Mouse (Mus musculus): ENCODE results near the gene Tns2. TPM values are rescaled to one million over a fixed set of nuclear protein-coding genes. Genes with fewer than 3 reads are reported as not detected.
"Not testable (repeated sequence)": the region's sequence is repeated elsewhere in the genome, so short reads cannot be mapped to it uniquely, and the experiment has no call there.

Gene Tns2
- polyA plus RNA-seq, 1 experiment from 2014 or later = 13.0 TPM

DNA sequence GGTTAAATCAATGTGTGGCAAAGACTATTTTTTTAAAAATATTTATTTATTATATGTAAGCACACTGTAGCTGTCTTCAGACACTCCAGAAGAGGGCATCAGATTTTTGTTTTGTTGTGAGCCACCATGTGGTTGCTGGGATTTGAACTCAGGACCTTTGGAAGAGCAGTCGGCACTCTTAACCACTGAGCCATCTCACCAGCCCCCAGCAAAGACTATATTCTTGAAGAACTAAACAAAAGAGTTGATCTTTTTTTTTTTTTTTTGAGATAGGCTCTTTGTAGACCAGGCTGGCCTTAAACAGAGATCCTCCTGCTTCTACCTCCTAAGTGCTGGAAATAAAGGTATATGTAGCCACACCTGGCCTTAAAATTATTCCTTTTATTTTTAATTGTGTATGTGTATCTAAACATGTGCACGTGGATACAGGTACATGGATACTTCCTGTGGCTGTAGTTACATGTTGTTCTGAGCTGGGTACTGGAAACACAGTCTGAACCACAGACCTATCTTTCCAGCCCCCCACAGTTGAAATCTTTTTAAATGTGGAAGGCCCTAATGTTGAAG is 23.0 kb upstream of the Tns2 start:
- H3K4me2 ChIP-seq (replicated peaks) = no peak overlapping the region
- WGBS = 86% methylated on average over 2 of the region's 2 CpGs
- ATAC-seq (ENCODE audit: low FRiP score, low read depth) = no peak
- H3K36me3 ChIP-seq = peaks cover 4% of the 10 kb centered on the region
- H3K4me3 ChIP-seq = no peak overlapping the region
- no peak overlapping the region for H3K27ac ChIP-seq
- no peaks in the 10 kb centered on the region for H3K9me3 ChIP-seq
- H3K9ac ChIP-seq = no peak overlapping the region
- H3K4me1 ChIP-seq = peaks cover 20% of the 10 kb centered on the region
- no peaks in the 10 kb centered on the region for H3K27me3 ChIP-seq (replicated peaks)

DNA sequence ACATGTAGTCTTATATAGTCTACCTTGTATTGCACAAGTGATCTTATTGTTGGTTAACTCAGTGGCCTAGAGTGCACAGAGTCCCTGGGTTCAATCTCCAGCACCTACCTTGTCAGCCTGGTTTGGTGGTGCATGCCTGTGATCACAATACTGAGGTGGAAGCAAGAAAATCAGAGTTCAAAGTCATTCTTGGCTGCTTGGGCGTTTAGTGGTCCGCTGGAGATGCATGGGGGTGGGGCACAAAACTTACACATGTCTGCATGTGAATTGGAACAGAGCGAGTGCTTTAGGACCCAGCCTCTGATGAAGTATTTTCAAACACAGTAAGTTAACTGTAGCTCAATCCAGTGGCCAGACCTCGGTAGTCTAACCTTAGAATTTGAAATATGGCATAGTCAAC is 21.0 kb upstream of the Tns2 start:
- Histone ChIP-seq H3K9ac (no peak overlapping the region), H3K4me2 (replicated peaks) (no peak overlapping the region), H3K27me3 (replicated peaks) (no peaks in the 10 kb centered on the region), H3K4me3 (no peak overlapping the region), H3K4me1 (peaks cover 16% of the 10 kb centered on the region), H3K9me3 (no peaks in the 10 kb centered on the region), H3K27ac (no peak overlapping the region), H3K36me3 (peaks cover 22% of the 10 kb centered on the region)
- WGBS = 82% methylated on average over 4 of the region's 4 CpGs
- ATAC-seq (ENCODE audit: low FRiP score, low read depth) = no peak

DNA sequence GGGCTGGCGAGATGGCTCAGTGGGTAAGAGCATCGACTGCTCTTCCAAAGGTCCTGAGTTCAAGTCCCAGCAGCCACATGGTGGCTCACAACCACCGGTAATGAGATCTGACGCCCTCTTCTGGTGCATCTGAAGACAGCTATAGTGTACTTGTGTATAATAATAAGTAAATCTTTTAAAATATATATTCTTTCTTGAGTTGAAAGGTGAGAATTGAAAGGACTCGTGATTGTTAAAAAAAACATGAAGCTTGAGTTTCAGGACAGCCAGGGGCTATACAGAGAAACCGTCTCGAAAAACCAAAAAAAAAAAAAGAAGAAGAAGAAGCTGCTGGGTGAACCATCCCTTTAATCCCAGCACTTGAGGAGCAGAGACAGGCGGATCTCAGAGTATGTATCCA is 20.3 kb upstream of the Tns2 start:
- not testable (repeated sequence) for H3K4me3 ChIP-seq; H3K9me3 ChIP-seq; ATAC-seq (ENCODE audit: low FRiP score, low read depth); H3K9ac ChIP-seq; H3K4me2 ChIP-seq (replicated peaks); H3K27me3 ChIP-seq (replicated peaks); H3K27ac ChIP-seq
- Histone ChIP-seq H3K4me1 (peaks cover 10% of the 10 kb centered on the region), H3K36me3 (peaks cover 29% of the 10 kb centered on the region)
- 86% methylated on average over 8 of the region's 8 CpGs for WGBS

DNA sequence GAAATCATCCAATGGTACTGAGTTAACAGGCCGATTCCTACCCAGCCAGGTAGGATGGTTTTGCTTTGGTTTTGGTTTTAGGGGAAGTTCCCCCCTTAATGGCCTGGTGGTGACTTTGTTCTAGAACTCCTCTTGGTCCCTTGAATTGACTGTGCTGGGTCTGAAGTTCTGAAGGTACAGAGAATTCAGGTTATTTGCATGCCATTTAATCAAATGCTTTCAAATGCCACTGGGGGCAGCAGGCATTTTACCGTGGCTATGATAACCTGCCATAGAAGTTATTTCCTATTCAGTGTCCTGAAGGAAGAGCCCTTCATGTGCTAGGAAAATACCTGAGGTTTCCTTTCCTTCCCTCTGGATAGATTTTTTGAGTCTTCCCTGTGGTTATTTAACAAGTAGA is 19.8 kb upstream of the Tns2 start:
- Histone ChIP-seq H3K36me3 (peaks cover 32% of the 10 kb centered on the region), H3K4me1 (peaks cover 5% of the 10 kb centered on the region), H3K27me3 (replicated peaks) (no peaks in the 10 kb centered on the region), H3K27ac (no peak overlapping the region), H3K4me2 (replicated peaks) (no peak overlapping the region), H3K4me3 (no peak overlapping the region), H3K9me3 (no peaks in the 10 kb centered on the region), H3K9ac (no peak overlapping the region)
- ATAC-seq (ENCODE audit: low FRiP score, low read depth) = no peak
- 79% methylated on average over 2 of the region's 2 CpGs for WGBS

DNA sequence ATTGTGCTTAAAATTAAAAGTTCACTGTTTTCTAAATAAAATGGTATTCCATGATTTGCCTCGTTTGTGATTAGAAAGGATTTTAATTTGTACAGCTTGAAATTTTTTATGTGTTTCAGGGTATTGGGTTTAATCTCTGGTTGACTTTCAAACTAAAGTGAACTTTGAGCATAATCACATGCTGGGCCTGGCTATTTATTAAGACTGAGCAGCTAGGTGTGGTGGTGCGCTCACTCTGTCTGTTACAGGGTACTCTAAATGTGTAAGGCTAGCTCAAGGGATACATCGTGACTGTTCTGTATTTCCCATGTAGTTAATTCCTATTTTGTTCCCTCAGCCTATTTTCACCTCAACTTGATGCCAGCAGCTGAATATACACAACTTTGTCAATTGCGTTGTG is 18.1 kb upstream of the Tns2 start:
- Histone ChIP-seq H3K9me3 (no peaks in the 10 kb centered on the region), H3K4me1 (no peaks in the 10 kb centered on the region), H3K4me2 (replicated peaks) (no peak overlapping the region), H3K27me3 (replicated peaks) (no peaks in the 10 kb centered on the region), H3K27ac (no peak overlapping the region), H3K9ac (no peak overlapping the region), H3K36me3 (peaks cover 48% of the 10 kb centered on the region), H3K4me3 (no peak overlapping the region)
- 93% methylated on average over 4 of the region's 4 CpGs for WGBS
- no peak for ATAC-seq (ENCODE audit: low FRiP score, low read depth)

DNA sequence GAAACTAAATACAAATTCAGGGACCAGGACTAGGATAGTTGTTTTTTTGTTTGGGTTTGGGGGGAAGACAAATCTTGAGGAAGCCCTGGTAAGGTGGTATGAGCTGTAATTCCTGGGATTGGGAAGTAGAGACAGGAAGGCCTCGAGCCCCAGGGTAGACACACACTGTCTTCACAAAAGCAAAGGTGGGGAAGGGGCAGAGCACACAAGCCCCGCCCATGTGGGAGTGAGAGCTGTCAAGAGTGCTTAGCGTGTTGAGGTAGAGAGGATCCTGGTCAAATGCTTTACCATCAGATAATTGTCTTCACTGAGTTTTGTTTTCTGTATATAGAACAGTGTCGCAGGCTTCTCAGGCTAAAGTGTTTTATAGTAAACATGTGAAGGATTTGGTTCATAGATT is 17.2 kb upstream of the Tns2 start:
- WGBS = 93% methylated on average over 4 of the region's 4 CpGs
- Histone ChIP-seq H3K36me3 (peaks cover 57% of the 10 kb centered on the region), H3K4me3 (no peak overlapping the region), H3K27me3 (replicated peaks) (no peaks in the 10 kb centered on the region), H3K9me3 (no peaks in the 10 kb centered on the region), H3K27ac (no peak overlapping the region), H3K4me2 (replicated peaks) (no peak overlapping the region), H3K4me1 (no peaks in the 10 kb centered on the region), H3K9ac (no peak overlapping the region)
- no peak for ATAC-seq (ENCODE audit: low FRiP score, low read depth)

DNA sequence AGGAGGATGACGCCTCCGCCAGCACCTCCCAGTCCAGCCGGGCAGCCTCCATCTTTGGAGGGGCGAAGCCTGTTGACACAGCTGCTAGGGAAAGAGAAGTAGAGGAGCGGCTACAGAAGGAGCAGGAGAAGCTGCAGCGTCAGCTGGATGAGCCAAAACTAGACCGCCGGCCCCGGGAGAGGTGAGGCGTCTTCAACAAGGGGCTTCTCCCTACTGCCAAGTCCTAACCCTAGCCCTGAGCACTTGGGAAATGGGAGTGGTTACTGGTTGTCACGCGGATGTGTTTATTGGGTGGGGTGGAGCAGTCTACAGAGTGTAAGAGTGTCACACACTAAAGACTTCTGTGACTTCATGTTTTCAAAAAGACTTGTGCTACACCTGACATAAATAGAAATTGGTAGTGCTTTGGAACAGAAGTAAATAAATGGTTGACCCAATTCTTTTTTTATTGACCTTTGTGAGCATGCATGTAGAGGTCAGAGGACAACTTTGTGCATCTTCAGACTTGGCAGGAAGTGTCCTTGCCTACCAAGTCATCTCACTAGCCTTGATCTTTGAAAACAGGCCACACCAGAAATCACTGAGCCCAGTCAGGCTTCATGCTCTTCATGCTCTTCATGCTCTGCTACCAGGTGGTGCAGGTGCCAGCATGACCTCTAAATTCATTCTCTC is 10.2 kb upstream of the Tns2 start:
- ATAC-seq (ENCODE audit: low FRiP score, low read depth) = no peak
- Histone ChIP-seq H3K4me3 (no peak overlapping the region), H3K27me3 (replicated peaks) (no peaks in the 10 kb centered on the region), H3K27ac (no peak overlapping the region), H3K36me3 (peaks cover 98% of the 10 kb centered on the region), H3K9me3 (no peaks in the 10 kb centered on the region), H3K9ac (no peak overlapping the region), H3K4me1 (no peaks in the 10 kb centered on the region), H3K4me2 (replicated peaks) (no peak overlapping the region)
- 77% methylated on average over 12 of the region's 12 CpGs for WGBS

DNA sequence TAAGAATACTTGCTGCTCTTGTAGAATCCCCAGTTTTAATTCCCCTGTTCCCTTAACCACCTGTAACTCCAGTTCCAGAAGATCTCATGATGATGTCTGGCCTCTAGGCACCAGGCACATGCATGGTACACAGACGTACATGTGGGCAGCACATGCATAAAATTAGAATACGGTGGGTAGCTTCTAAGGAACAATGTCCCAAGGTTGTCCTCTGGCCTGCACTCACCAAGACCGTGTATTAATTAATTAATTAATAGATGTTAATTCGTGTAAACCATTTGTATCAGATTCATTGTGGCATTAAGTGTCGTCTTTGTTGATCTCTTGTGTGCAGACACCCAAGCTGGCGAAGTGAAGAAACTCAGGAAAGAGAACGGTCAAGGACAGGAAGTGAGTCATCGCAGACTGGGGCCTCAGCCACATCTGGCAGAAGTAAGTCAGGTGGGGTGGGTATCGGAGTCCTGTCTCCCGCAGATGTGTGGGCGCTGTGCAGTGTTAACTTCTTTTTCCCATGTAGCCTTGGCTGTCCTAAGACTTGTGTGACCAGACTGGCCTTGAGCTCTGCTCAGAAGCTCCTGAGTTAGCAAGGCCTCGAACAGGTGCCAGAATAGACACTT is 9.0 kb upstream of the Tns2 start:
- Histone ChIP-seq H3K9ac (no peak overlapping the region), H3K4me1 (no peaks in the 10 kb centered on the region), H3K27me3 (replicated peaks) (no peaks in the 10 kb centered on the region), H3K9me3 (no peaks in the 10 kb centered on the region), H3K4me2 (replicated peaks) (no peak overlapping the region), H3K4me3 (no peak overlapping the region), H3K27ac (no peak overlapping the region), H3K36me3 (peaks cover 99% of the 10 kb centered on the region)
- WGBS = 88% methylated on average over 12 of the region's 12 CpGs
- no peak for ATAC-seq (ENCODE audit: low FRiP score, low read depth)

DNA sequence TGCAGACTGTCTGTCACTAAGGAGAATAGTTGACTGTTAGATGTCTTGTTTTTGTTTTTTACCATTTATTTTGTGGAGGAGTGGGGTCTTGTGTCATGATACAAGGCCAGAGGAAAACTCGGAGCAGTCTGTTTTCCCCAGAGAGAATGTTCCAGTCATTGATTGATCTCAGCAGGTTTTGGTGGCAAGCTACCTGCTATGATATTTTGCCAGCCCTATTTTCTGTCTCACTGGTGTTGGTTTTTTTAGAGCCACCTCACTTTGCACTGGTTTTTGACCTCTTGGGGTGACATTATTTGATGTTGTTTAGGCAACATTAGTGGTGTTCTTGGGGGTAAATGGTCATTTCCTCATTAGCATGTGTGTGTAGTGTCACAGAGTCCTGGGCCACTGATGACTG is 8.5 kb upstream of the Tns2 start:
- no peak for ATAC-seq (ENCODE audit: low FRiP score, low read depth)
- 91% methylated on average over 1 of the region's 1 CpGs for WGBS
- Histone ChIP-seq H3K9me3 (no peaks in the 10 kb centered on the region), H3K27me3 (replicated peaks) (no peaks in the 10 kb centered on the region), H3K4me1 (no peaks in the 10 kb centered on the region), H3K4me2 (replicated peaks) (no peak overlapping the region), H3K36me3 (peaks cover 100% of the 10 kb centered on the region), H3K27ac (no peak overlapping the region), H3K4me3 (no peak overlapping the region), H3K9ac (no peak overlapping the region)

DNA sequence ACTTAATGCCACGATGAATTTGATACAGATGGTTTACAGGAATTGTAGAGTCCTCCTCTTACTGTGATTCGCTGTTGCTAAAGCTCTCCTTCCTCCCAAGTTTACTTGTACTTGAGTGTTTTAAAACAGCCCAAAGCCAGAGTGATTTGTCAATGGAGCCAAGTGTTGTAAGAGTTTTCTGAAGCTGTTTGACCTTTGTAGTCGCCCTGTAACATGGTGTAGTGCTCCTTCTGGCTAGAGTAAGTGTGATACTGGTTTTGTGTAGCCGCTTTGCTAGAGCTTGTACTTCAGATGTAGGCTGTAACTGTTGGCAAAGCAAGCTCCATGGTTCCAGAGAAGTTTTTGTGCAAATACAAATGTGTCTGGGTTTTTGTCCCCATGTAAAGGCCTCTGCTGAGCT is 8.0 kb upstream of the Tns2 start:
- 91% methylated on average over 4 of the region's 4 CpGs for WGBS
- no peak for ATAC-seq (ENCODE audit: low FRiP score, low read depth)
- Histone ChIP-seq H3K4me3 (no peak overlapping the region), H3K9me3 (no peaks in the 10 kb centered on the region), H3K27ac (no peak overlapping the region), H3K9ac (no peak overlapping the region), H3K4me2 (replicated peaks) (no peak overlapping the region), H3K27me3 (replicated peaks) (no peaks in the 10 kb centered on the region), H3K36me3 (peaks cover 98% of the 10 kb centered on the region), H3K4me1 (no peaks in the 10 kb centered on the region)

DNA sequence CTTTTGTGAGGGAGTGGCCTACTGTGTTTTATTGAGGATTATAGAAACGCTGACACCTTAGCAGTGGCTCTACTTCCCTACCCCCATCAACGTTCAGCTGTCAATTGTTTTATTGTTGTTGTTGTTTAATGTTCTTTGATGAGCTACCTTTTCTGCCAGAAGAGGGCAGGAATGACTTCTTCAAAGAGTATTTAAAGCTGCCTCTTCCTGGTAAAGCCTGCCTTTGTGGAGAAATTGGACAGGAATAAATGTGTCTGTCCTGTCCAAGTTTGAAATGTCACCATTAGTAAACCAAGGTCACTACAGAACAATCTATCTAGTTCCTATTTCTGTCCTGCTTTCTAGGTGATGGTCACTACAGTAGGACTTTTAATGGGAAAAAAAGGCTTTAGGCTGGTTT is 6.1 kb upstream of the Tns2 start:
- Histone ChIP-seq H3K36me3 (peaks cover 89% of the 10 kb centered on the region), H3K9me3 (no peaks in the 10 kb centered on the region), H3K27ac (no peak overlapping the region), H3K4me2 (replicated peaks) (no peak overlapping the region), H3K4me3 (no peak overlapping the region), H3K9ac (no peak overlapping the region), H3K4me1 (peaks cover 3% of the 10 kb centered on the region), H3K27me3 (replicated peaks) (no peaks in the 10 kb centered on the region; the same call in 1 of the 2 replicates)
- no peak for ATAC-seq (ENCODE audit: low FRiP score, low read depth)
- WGBS = 20% methylated on average over 2 of the region's 2 CpGs

DNA sequence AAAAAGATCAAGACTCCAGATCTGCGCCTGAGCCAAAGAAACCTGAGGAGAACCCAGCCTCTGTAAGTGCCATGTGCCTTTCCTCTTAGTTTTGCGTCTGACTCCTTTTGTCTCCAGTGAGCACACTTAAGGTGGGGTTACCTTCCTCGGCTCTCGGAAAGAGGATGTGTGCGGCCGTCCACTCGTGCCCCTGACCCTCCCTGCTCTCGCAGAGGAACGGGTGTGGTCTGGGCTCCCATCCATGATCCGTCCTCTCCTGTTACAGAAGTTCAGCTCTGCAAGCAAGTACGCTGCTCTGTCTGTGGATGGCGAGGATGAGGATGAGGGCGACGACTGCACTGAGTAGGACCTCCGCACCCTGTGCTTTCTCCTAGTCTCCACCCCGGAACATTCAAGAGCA is 5.2 kb upstream of the Tns2 start:
- WGBS = 89% methylated on average over 16 of the region's 16 CpGs
- Histone ChIP-seq H3K4me1 (peaks cover 10% of the 10 kb centered on the region), H3K36me3 (peaks cover 81% of the 10 kb centered on the region), H3K9ac (no peak overlapping the region), H3K4me2 (replicated peaks) (no peak overlapping the region), H3K27ac (no peak overlapping the region), H3K9me3 (no peaks in the 10 kb centered on the region), H3K4me3 (no peak overlapping the region), H3K27me3 (replicated peaks) (no peaks in the 10 kb centered on the region; the same call in 1 of the 2 replicates)
- no peak for ATAC-seq (ENCODE audit: low FRiP score, low read depth)

Measured in neural tube, embryonic 12.5 days (tissue).